Mouse (Mus musculus): ENCODE results near the gene Lrmda. TPM values are rescaled to one million over a fixed set of nuclear protein-coding genes. Genes with fewer than 3 reads are reported as not detected.

Gene Lrmda
- total RNA-seq, 2 experiments from 2014 or later = 2.6 to 2.9 TPM

DNA sequence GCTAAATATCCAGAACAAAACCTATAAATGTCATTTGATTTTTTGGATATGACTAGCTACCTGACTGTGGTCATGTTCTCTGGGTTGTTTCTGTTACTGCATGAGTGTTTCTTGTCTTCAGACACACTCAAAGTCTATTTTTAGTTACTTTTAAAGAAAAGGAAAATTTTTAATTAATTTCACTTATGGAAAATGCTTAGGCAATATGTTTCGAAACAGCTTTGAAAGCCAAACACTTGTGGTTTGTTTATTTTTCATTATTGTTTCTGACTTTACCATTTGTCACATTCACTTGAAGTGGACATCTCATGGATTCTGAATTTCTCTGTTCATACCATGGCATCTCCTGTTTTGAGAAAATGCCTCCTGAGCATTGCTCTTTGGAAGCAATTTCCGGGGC is 582.8 kb downstream of the Lrmda start:
- intact Hi-C loops (cut with DNase I) = no loop called here
- no peak overlapping the region for H3K27ac ChIP-seq
- H3K4me3 ChIP-seq = no peak overlapping the region
- no peak for DNase-seq
- TF ChIP-seq CTCF (IDR thresholded peaks at IDR 0.05) = no peak

GRCm38 (mm10) chr14:22608599-22608998 is 589.1 kb downstream of the Lrmda start:
- DNase-seq = no peak
- Histone ChIP-seq H3K27ac (peak overlapping the region; percentile 80), H3K4me3 (no peak overlapping the region)
- intact Hi-C loops (cut with DNase I) = no loop called here
- no peak for TF ChIP-seq CTCF (IDR thresholded peaks at IDR 0.05)

DNA sequence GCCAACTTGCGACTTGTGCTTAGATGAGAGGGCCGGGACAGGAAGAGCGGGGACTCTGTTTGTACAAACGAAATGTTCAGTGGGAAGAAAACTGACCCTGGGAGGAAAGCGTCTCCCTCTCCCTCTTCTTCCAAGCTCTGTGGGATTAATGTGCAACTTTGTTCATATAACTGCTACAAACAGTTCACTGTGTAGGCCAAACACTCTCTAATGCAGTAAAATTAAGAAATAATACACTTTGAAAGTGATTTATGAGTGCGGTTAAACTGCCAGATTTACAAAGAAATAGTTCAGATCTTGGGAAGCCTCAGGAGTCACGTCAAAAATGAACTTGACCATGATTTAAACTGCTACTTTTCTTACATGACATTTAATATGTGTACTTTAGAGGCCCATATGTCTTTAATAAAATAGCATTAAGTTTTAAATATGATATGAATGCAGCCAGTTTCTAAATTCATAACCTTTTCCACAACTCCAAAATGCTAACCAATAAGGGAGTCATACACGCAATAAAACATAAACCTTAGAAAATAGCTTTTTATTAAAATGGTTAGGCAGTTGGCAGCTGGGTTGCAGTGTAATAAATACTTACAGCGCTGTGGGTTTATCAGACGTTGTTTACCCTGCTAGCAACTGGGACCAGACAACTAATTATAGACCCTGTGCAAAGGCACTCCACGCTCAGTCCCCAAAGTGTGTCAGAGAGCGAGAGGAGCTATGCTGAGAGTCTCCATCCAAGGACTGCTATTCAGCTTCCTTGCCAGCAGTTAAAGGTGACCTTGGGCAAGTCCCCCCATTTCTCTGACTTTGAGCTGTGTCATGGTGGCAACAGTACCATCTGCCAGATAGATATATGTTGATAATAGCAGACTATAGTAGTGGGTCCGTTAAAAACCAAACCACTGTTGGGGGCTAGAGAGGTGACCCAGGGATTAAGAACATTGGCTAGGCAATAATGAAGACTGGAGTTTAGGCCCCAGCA is 590.0 kb downstream of the Lrmda start:
- intact Hi-C loops (cut with DNase I) = no loop called here
- Histone ChIP-seq H3K27ac (peak overlapping the region; percentile 80), H3K4me3 (no peak overlapping the region)
- DNase-seq = peak; percentile 40
- TF ChIP-seq CTCF (IDR thresholded peaks at IDR 0.05) = no peak

DNA sequence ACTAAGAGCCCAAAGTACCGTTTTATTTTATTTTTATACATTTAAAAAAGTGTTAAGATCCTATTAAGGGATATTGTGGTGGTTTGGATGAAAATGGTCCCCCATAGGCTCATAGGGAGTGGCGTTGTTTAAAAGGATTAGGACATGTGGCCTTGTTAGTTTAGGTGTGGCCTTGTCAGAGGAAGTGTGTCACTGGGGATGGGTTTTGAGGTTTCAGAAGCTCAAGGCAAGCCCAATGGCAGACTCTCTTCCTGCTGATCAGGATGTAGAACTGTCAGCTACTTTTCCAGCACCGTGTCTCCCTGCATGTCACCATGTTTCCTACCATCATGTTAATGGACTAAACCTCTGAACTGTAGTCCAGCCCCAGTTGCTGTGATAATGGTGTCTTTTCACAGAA is 591.5 kb downstream of the Lrmda start:
- intact Hi-C loops (cut with DNase I) = no loop called here
- no peak for TF ChIP-seq CTCF (IDR thresholded peaks at IDR 0.05)
- H3K27ac ChIP-seq = no peak overlapping the region
- DNase-seq = no peak
- H3K4me3 ChIP-seq = no peak overlapping the region

DNA sequence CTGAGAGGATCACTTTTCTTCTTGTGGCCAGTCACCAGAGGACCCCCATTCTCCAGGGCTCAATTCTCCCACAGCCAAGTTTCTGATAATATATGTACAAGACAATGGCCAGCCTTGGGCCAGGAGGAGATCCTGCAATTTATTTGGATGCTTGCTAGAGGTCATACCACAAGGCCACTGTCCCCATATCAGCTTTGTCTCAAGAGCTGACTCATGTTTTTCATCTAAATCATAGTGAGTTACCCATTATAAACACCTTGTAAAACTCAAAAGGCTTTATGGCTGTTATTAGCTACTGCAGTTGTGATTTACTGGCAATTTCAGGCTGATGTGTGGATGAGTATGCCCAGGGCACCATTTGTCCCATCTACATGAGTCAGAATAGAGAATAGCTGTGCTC is 600.7 kb downstream of the Lrmda start:
- no peak overlapping the region for H3K4me3 ChIP-seq
- intact Hi-C loops (cut with DNase I) = no loop called here

DNA sequence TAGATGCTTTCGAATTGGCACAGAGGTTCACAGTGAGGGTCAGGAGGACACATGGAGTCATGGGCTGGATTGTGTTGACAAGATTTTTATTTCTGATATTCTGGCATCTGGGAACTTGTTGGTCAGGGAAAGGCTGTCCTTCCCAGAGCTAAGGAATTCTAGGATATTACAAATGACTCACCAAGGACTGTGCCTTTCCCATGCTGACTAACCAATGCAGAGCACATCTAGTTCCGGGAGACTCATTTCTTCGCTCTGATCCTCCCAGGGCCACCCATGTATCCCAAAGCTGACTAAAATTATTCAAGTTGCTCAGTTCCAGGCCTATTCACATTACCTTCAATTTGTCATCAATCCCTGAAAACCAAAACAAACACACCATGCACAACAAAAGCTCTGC is 602.4 kb downstream of the Lrmda start:
- no peak for DNase-seq
- TF ChIP-seq CTCF (IDR thresholded peaks at IDR 0.05) = no peak

More for the DNA sequence above, 600.7 kb downstream of the Lrmda start:
- DNase-seq = no peak
- no peak overlapping the region for H3K27ac ChIP-seq
- TF ChIP-seq CTCF (IDR thresholded peaks at IDR 0.05) = no peak

GRCm38 (mm10) chr14:22627105-22627829 is 607.8 kb downstream of the Lrmda start:
- no peak overlapping the region for H3K4me3 ChIP-seq
- H3K27ac ChIP-seq = peak overlapping the region; percentile 86
- DNase-seq = peak; percentile 77
- peak; percentile 14; the same call in 1 of the 2 replicates for TF ChIP-seq CTCF (IDR thresholded peaks at IDR 0.05)
- intact Hi-C loops (cut with DNase I) = loop anchor here (1.0 kb wide), 1 partner anchor 23 kb away; no protein-coding TSS in a partner anchor

More for the DNA sequence above, 602.4 kb downstream of the Lrmda start:
- intact Hi-C loops (cut with DNase I) = no loop called here
- H3K4me3 ChIP-seq = no peak overlapping the region
- no peak overlapping the region for H3K27ac ChIP-seq

- intact Hi-C loops (cut with DNase I) = no loop called here
- Histone ChIP-seq H3K27ac (no peak overlapping the region), H3K4me3 (no peak overlapping the region)
- DNase-seq = no peak
- no peak for TF ChIP-seq CTCF (IDR thresholded peaks at IDR 0.05)
These were observed 610.9 kb downstream of the Lrmda start for GRCm38 (mm10) chr14:22630361-22630867.

- Histone ChIP-seq H3K4me3 (no peak overlapping the region), H3K27ac (no peak overlapping the region)
- no peak for TF ChIP-seq CTCF (IDR thresholded peaks at IDR 0.05)
- intact Hi-C loops (cut with DNase I) = no loop called here
- DNase-seq = no peak
These were observed 614.1 kb downstream of the Lrmda start for GRCm38 (mm10) chr14:22633612-22634011.

DNA sequence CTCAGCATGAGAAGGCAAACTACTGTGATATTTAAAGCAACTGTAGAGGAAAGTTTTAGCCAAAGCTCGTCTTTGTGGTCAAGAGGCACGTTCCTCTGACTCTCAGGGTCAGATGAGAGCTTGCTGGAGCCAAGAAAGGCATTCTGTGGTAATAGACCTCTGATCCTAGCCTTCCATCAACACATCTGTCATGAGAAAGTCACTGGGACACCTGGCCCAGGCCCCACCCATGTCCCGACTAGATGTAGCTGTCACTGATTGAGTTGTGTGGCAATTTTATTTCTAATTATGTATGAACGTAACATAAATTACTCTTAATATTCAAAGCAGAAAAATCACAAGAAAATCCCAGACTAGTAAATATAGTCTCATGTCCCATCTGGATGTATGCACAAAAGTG is 624.0 kb downstream of the Lrmda start:
- DNase-seq = no peak
- intact Hi-C loops (cut with DNase I) = no loop called here
- Histone ChIP-seq H3K4me3 (no peak overlapping the region), H3K27ac (no peak overlapping the region)
- no peak for TF ChIP-seq CTCF (IDR thresholded peaks at IDR 0.05)

- H3K4me3 ChIP-seq = no peak overlapping the region
- intact Hi-C loops (cut with DNase I) = loop anchor here (5.0 kb wide), 1 partner anchor 134 kb away; no protein-coding TSS in a partner anchor
- peak overlapping the region; percentile 24 for H3K27ac ChIP-seq
- peak; percentile 40 for DNase-seq
- TF ChIP-seq CTCF (IDR thresholded peaks at IDR 0.05) = no peak
These were observed 628.5 kb downstream of the Lrmda start for GRCm38 (mm10) chr14:22647879-22648611.

GRCm38 (mm10) chr14:22649411-22649911 is 629.9 kb downstream of the Lrmda start:
- intact Hi-C loops (cut with DNase I) = loop anchor here (5.0 kb wide), 1 partner anchor 133 kb away; no protein-coding TSS in a partner anchor
- Histone ChIP-seq H3K4me3 (no peak overlapping the region), H3K27ac (peak overlapping the region; percentile 86; the same call in 1 of the 2 replicates)
- no peak for DNase-seq
- no peak for TF ChIP-seq CTCF (IDR thresholded peaks at IDR 0.05)

All from gastrocnemius, adult 2 months (tissue).